Mouse (Mus musculus) liver, embryonic 14.5 days (tissue): ENCODE measurements around the gene Barx2. TPM values are rescaled to one million over a fixed set of nuclear protein-coding genes. Genes with fewer than 3 reads are reported as not detected.

Experiments used
- ATAC-seq: fragments of 200-750 bp; cut with Nextera tagmentation; 2 replicates; pipeline ENCODE4 v1.8.0; 2017; ENCODE audit warnings: moderate number of reproducible peaks, mild to moderate bottlenecking, moderate library complexity; ENCODE audit not compliant: insufficient read depth
- DNase-seq, 3 experiments: peaks; one replicate each; pipeline ENCODE4 v3.0.0-alpha.2; 2012 to 2013; ENCODE audit warnings: low read depth in 3 of 3, low spot score in 3 of 3
- H3K27ac ChIP-seq: fragments of 300-500 bp; sonication (generic); 2 replicates; pipeline ENCODE4 v1.5.1; 2014; ENCODE audit warnings: moderate library complexity, mild to moderate bottlenecking, control low read depth, inconsistent platforms
- H3K27me3 ChIP-seq: fragments of 300-500 bp; sonication (generic); 2 replicates; pipeline ENCODE4 v1.6.1; 2014; ENCODE audit warnings: mild to moderate bottlenecking, low read length, moderate library complexity; ENCODE audit not compliant: control insufficient read depth, insufficient read depth
- H3K36me3 ChIP-seq: fragments of 300-500 bp; sonication (generic); replicated peaks from 2 replicates; pipeline ENCODE4 v1.6.1; 2014; ENCODE audit warnings: low read depth; ENCODE audit not compliant: control insufficient read depth, insufficient read depth
- H3K4me1 ChIP-seq, 2 experiments: fragments of 200-500 bp in 1 of 2; fragments of 300-500 bp in 1 of 2; sonication (generic) in 1 of 2; replicated peaks; 2 replicates each; pipeline ENCODE4 v1.6.1; 2012 to 2014; ENCODE audit warnings: antibody characterized with exemption in 1 of 2, inconsistent platforms in 1 of 2, low read length in 1 of 2; ENCODE audit not compliant: control insufficient read depth in 2 of 2, insufficient read depth in 2 of 2
- H3K4me2 ChIP-seq: fragments of 300-500 bp; sonication (generic); 2 replicates; pipeline ENCODE4 v1.6.1; 2014; ENCODE audit warnings: low read depth, mild to moderate bottlenecking, control low read depth, moderate library complexity
- H3K4me3 ChIP-seq, 2 experiments: fragments of 200-500 bp in 1 of 2; fragments of 300-500 bp in 1 of 2; sonication (generic) in 1 of 2; 2 replicates each; pipeline ENCODE4 v1.5.1; 2012 to 2014; ENCODE audit warnings: low read depth in 2 of 2, low read length in 2 of 2, mild to moderate bottlenecking in 2 of 2, control low read depth in 1 of 2, inconsistent platforms in 1 of 2, moderate library complexity in 1 of 2; ENCODE audit not compliant: insufficient read depth in 1 of 2
- H3K9ac ChIP-seq: fragments of 300-500 bp; sonication (generic); replicated peaks from 2 replicates; pipeline ENCODE4 v1.6.1; 2014; ENCODE audit warnings: mild to moderate bottlenecking, control low read depth, moderate library complexity
- H3K9me3 ChIP-seq: fragments of 300-500 bp; sonication (generic); 2 replicates; pipeline ENCODE4 v1.6.1; 2016; ENCODE audit warnings: low read length, mixed read lengths; ENCODE audit not compliant: control insufficient read depth
- CTCF ChIP-seq: IDR thresholded peaks from 2 replicates; pipeline ENCODE4 v1.5.1; 2016; ENCODE audit warnings: antibody characterized with exemption, low read depth, control low read depth
- EP300 ChIP-seq: IDR thresholded peaks from 2 replicates; pipeline ENCODE4 v1.6.1; 2016; ENCODE audit warnings: antibody characterized with exemption, low read depth
- WGBS: fragments of 180-500 bp; shearing (Covaris S2); extraction: QIAGEN DNeasy Blood & Tissue Kit; methylation state at CpG from one replicate; pipeline ENCODE4 v1.1.7; 2014; ENCODE audit not compliant: insufficient replicate concordance; 5-methylcytosine and 5-hydroxymethylcytosine counted together
- polyA plus RNA-seq, 2 experiments: library from polyadenylated mRNA; depleted of rRNA in 1 of 2; stranded (reverse) in 1 of 2; unstranded in 1 of 2; fragments of >200 nt; fragmentation: Nextera tagmentation in 1 of 2; extraction: Ambion mirVana in 1 of 2; gene quantifications; 2 replicates each; pipeline versions ENCODE4 v1.2.1 to v1.2.3; 2012 to 2014

Barx2 gene
- polyA plus RNA-seq, 2 experiments: not detected

- H3K36me3 ChIP-seq: no peaks in the 10 kb centered on the region
- no peaks in the 10 kb centered on the region for H3K27me3 ChIP-seq
- DNase-seq: no peak
- no peaks in the 10 kb centered on the region for H3K4me1 ChIP-seq
- H3K9ac ChIP-seq: no peak overlapping the region
- 62% methylated on average over 3 of the region's 3 CpGs for WGBS
- TF ChIP-seq EP300 (no peak), CTCF (no peak)
- no peak overlapping the region for H3K4me3 ChIP-seq
- no peak overlapping the region for H3K4me2 ChIP-seq
- no peak for ATAC-seq
- no peak overlapping the region for H3K27ac ChIP-seq
- no peaks in the 10 kb centered on the region for H3K9me3 ChIP-seq
Measured at GRCm38 (mm10) chr9:31926766-31927165, 13.5 kb upstream of the Barx2 start.

GRCm38 (mm10) chr9:31925830-31926624 lies 12.8 kb upstream of the Barx2 start:
- Histone ChIP-seq H3K36me3 (no peaks in the 10 kb centered on the region), H3K4me1 (no peaks in the 10 kb centered on the region), H3K9me3 (no peaks in the 10 kb centered on the region), H3K27ac (no peak overlapping the region), H3K9ac (no peak overlapping the region), H3K4me2 (no peak overlapping the region), H3K27me3 (no peaks in the 10 kb centered on the region), H3K4me3 (no peak overlapping the region)
- TF ChIP-seq CTCF: peak; percentile 97
- no peak for TF ChIP-seq EP300
- DNase-seq (peak in 2 of 3 experiments; percentile 19 to 24), ATAC-seq (no peak)
- WGBS: 14% methylated on average over 22 of the region's 22 CpGs

GRCm38 (mm10) chr9:31923529-31923928 lies 10.3 kb upstream of the Barx2 start:
- 61% methylated on average over 7 of the region's 7 CpGs for WGBS
- DNase-seq (no peak), ATAC-seq (no peak)
- Histone ChIP-seq H3K9me3 (no peaks in the 10 kb centered on the region), H3K36me3 (no peaks in the 10 kb centered on the region), H3K4me1 (no peaks in the 10 kb centered on the region), H3K27ac (no peak overlapping the region), H3K4me3 (no peak overlapping the region), H3K27me3 (peaks cover 3% of the 10 kb centered on the region; the same call in 1 of the 2 replicates), H3K9ac (no peak overlapping the region), H3K4me2 (no peak overlapping the region)
- no peak for TF ChIP-seq EP300
- TF ChIP-seq CTCF: no peak

GRCm38 (mm10) chr9:31919802-31920201 lies 6.5 kb upstream of the Barx2 start:
- 21% methylated on average over 1 of the region's 1 CpGs for WGBS
- no peak overlapping the region for H3K4me2 ChIP-seq

GRCm38 (mm10) chr9:31916421-31916820 lies 3.2 kb upstream of the Barx2 start:
- DNase-seq: no peak
- no peak for ATAC-seq
- TF ChIP-seq CTCF (no peak), EP300 (no peak)
- no peak overlapping the region for H3K4me2 ChIP-seq
- H3K9ac ChIP-seq: no peak overlapping the region
- H3K27me3 ChIP-seq: peaks cover 60% of the 10 kb centered on the region
- H3K9me3 ChIP-seq: no peaks in the 10 kb centered on the region
- no peaks in the 10 kb centered on the region for H3K4me1 ChIP-seq
- WGBS: 13% methylated on average over 9 of the region's 9 CpGs
- no peak overlapping the region for H3K27ac ChIP-seq
- H3K36me3 ChIP-seq: no peaks in the 10 kb centered on the region
- no peak overlapping the region for H3K4me3 ChIP-seq

More at GRCm38 (mm10) chr9:31919802-31920201, 6.5 kb upstream of the Barx2 start:
- Histone ChIP-seq H3K4me1 (no peaks in the 10 kb centered on the region), H3K27ac (no peak overlapping the region), H3K27me3 (peaks cover 28% of the 10 kb centered on the region), H3K4me3 (no peak overlapping the region), H3K36me3 (no peaks in the 10 kb centered on the region), H3K9ac (no peak overlapping the region), H3K9me3 (no peaks in the 10 kb centered on the region)
- DNase-seq: no peak
- ATAC-seq: no peak
- no peak for TF ChIP-seq EP300
